Mouse (Mus musculus) forebrain, embryonic 13.5 days (tissue): ENCODE measurements around the gene Doc2b. TPM values are rescaled to one million over a fixed set of nuclear protein-coding genes. Genes with fewer than 3 reads are reported as not detected.

ENCODE experiments used
- ATAC-seq: fragments of 200-750 bp; cut with Nextera tagmentation; 2 replicates; pipeline ENCODE4 v1.8.0; 2017
- H3K27ac ChIP-seq: fragments of 300-500 bp; sonication (generic); 2 replicates; pipeline ENCODE4 v1.5.1; 2015; ENCODE audit warnings: inconsistent platforms, mild to moderate bottlenecking, moderate library complexity
- H3K27me3 ChIP-seq: fragments of 300-500 bp; sonication (generic); 2 replicates; pipeline ENCODE4 v1.6.1; 2015; ENCODE audit warnings: mild to moderate bottlenecking, inconsistent platforms
- H3K36me3 ChIP-seq: fragments of 300-500 bp; sonication (generic); 2 replicates; pipeline ENCODE4 v1.6.1; 2015; ENCODE audit warnings: mild to moderate bottlenecking, inconsistent platforms; ENCODE audit not compliant: poor library complexity, severe bottlenecking
- H3K4me1 ChIP-seq: fragments of 300-500 bp; sonication (generic); 2 replicates; pipeline ENCODE4 v1.6.1; 2015; ENCODE audit warnings: inconsistent platforms
- H3K4me2 ChIP-seq: fragments of 300-500 bp; sonication (generic); 2 replicates; pipeline ENCODE4 v1.6.1; 2015; ENCODE audit warnings: inconsistent platforms, mild to moderate bottlenecking, moderate library complexity
- H3K4me3 ChIP-seq: fragments of 300-500 bp; sonication (generic); 2 replicates; pipeline ENCODE4 v1.5.1; 2015; ENCODE audit warnings: mild to moderate bottlenecking, inconsistent platforms
- H3K9ac ChIP-seq: fragments of 300-500 bp; sonication (generic); 2 replicates; pipeline ENCODE4 v1.6.1; 2015; ENCODE audit warnings: mild to moderate bottlenecking, inconsistent platforms
- H3K9me3 ChIP-seq: fragments of 300-500 bp; sonication (generic); replicated peaks from 2 replicates; pipeline ENCODE4 v1.6.1; 2016; ENCODE audit warnings: inconsistent platforms
- WGBS: fragments of 180-500 bp; shearing (Covaris S2); methylation state at CpG from one replicate; pipeline ENCODE4 v1.1.7; 2015; 5-methylcytosine and 5-hydroxymethylcytosine counted together
- polyA plus RNA-seq: library from polyadenylated mRNA; unstranded; fragments of >200 nt; fragmentation: Nextera tagmentation; extraction: Ambion mirVana; gene quantifications from 2 replicates; pipeline ENCODE4 v1.2.1, GENCODE M21; 2015

The Doc2b gene
- polyA plus RNA-seq, 1 experiment from 2014 or later, result 0.92 TPM

DNA sequence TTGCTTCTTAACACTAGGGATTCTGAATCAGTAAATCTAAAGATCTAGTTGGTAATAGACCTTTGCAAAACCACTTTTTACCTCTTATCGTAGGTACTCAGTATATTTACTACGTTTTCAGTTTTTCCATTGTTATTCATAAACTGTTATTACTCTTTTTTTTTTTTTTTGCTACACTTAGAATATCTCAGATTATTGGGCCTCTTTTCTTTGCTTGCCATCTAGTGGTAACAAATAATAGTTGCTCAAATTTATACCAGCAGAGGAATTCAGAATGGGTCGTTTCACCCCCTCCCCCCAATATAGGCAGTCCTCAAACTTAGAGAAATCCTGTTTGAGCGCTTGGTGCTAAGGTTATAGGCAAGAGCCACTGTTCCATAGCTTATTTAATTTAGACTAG, 44.8 kb downstream of the Doc2b start:
- no peak overlapping the region for H3K9ac ChIP-seq
- H3K36me3 ChIP-seq, result peaks cover 23% of the 10 kb centered on the region
- H3K4me2 ChIP-seq, result no peak overlapping the region
- no peak for ATAC-seq
- no peaks in the 10 kb centered on the region for H3K27me3 ChIP-seq
- WGBS, result 80% methylated on average over 4 of the region's 4 CpGs
- peaks cover 31% of the 10 kb centered on the region for H3K4me1 ChIP-seq
- H3K4me3 ChIP-seq, result no peak overlapping the region
- no peak overlapping the region for H3K27ac ChIP-seq
- H3K9me3 ChIP-seq, result no peaks in the 10 kb centered on the region

DNA sequence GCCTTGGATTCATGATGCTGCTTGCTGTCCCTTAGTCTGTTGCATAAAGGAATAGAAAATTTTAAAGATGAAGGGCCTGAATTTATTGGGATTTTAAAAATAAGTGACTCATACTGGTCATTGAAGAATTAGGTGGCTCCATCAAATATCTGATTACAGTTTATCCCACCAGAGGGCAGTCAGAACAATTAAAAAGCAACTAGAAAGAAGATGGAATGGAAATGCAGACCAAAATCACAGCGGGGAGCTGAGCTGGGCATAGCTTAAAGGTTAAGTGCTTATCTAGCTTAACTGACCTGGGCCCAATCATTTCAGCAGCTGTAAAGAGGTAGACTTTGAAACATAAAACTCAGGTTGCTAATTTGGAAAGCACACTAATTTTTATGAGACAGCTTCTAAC, 45.3 kb downstream of the Doc2b start:
- H3K4me1 ChIP-seq, result peaks cover 31% of the 10 kb centered on the region
- 78% methylated on average over 1 of the region's 1 CpGs for WGBS

DNA sequence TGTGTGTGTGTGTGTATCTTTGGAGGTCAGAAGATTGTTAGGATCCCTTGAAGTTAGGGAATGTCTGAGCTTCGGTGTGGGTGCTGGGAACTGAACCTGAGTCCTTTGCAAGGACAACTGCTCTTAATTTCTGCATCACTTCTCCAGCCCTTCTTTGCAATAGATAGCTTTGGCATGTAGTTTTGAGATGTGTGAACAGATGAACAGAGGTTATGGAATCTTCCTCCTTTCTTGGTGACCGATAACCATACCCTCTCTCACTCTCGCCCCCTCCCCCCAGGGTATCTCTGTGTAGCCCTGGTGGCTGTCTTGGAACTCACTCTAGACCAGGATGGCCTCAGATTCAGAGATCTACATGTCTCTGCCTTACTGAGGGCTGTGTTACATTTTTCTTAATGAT, 51.1 kb downstream of the Doc2b start:
- ATAC-seq, result no peak
- 94% methylated on average over 3 of the region's 3 CpGs for WGBS

More for the DNA sequence above, 45.3 kb downstream of the Doc2b start:
- no peaks in the 10 kb centered on the region for H3K9me3 ChIP-seq
- no peak overlapping the region for H3K4me3 ChIP-seq
- no peak overlapping the region for H3K9ac ChIP-seq
- no peak overlapping the region for H3K27ac ChIP-seq
- peaks cover 19% of the 10 kb centered on the region for H3K36me3 ChIP-seq
- H3K27me3 ChIP-seq, result no peaks in the 10 kb centered on the region
- H3K4me2 ChIP-seq, result no peak overlapping the region
- ATAC-seq, result no peak

DNA sequence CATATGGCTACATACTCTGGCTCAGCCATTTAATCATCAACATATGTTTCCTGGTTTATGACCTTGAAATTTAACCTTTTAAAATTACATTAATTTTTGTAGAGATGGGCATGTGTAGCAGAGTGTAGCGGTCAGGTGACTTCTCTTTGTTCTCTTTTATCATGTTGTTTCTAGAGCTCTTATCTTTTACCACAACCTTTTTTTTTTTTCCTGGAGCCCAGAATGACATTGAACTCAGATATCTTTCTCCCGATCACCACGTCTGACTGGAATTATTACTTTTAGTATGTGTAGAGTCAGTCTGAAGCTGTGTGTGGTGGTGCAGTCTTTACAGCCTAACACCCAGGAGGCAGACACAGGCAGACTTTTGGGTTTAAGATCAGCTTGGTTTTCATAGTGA, 54.2 kb downstream of the Doc2b start:
- peaks cover 33% of the 10 kb centered on the region for H3K4me1 ChIP-seq
- no peak for ATAC-seq
- WGBS, result 88% methylated on average over 3 of the region's 3 CpGs
- H3K36me3 ChIP-seq, result peaks cover 35% of the 10 kb centered on the region
- no peaks in the 10 kb centered on the region for H3K9me3 ChIP-seq
- H3K27me3 ChIP-seq, result no peaks in the 10 kb centered on the region
- H3K27ac ChIP-seq, result no peak overlapping the region
- no peak overlapping the region for H3K4me2 ChIP-seq
- H3K9ac ChIP-seq, result no peak overlapping the region
- H3K4me3 ChIP-seq, result no peak overlapping the region

More for the DNA sequence above, 51.1 kb downstream of the Doc2b start:
- H3K9ac ChIP-seq, result no peak overlapping the region
- H3K27me3 ChIP-seq, result no peaks in the 10 kb centered on the region
- H3K4me2 ChIP-seq, result no peak overlapping the region
- H3K27ac ChIP-seq, result no peak overlapping the region
- no peaks in the 10 kb centered on the region for H3K9me3 ChIP-seq
- peaks cover 14% of the 10 kb centered on the region for H3K36me3 ChIP-seq
- no peak overlapping the region for H3K4me3 ChIP-seq
- H3K4me1 ChIP-seq, result peaks cover 36% of the 10 kb centered on the region

DNA sequence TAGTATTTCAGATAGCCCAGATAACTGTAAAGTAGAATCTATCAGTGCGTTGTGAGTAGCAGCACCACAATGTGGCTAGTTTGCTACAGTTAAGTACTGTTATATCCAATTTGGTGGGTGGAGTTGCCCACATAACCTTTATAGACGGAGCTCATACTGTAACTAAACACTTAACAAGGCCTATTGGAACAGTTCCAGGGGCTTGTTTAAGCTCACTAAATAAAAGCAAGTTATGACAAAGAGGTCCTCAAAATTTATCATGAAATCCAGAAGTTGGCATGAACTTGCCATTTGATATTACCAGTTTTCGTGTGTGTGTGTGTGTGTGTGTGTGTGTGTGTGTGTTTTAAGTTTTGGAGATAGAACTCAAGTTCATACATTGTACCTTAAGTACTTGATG, 55.6 kb downstream of the Doc2b start:
- no peaks in the 10 kb centered on the region for H3K27me3 ChIP-seq
- ATAC-seq, result no peak
- no peak overlapping the region for H3K27ac ChIP-seq
- WGBS, result 72% methylated on average over 3 of the region's 3 CpGs
- no peak overlapping the region for H3K4me3 ChIP-seq
- H3K9ac ChIP-seq, result no peak overlapping the region
- H3K9me3 ChIP-seq, result no peaks in the 10 kb centered on the region
- peaks cover 35% of the 10 kb centered on the region for H3K36me3 ChIP-seq
- peaks cover 45% of the 10 kb centered on the region for H3K4me1 ChIP-seq
- no peak overlapping the region for H3K4me2 ChIP-seq

DNA sequence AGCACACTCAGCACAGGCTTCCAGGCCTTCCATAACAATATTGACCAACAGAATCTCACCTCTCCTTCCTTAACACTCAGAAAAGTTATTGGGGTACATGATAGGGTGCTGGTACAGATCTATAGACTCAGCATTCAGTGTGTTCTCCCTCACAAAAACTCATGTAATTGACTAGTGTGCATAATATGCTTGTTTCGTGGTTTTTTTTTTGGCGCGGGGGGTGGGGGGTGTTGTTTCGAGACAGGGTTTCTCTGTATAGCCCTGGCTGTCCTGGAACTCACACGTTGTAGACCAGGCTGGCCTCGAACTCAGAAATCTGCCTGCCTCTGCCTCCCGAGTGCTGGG, 57.4 kb downstream of the Doc2b start:
- H3K9me3 ChIP-seq, result no peaks in the 10 kb centered on the region
- H3K36me3 ChIP-seq, result peaks cover 28% of the 10 kb centered on the region
- no peak overlapping the region for H3K27ac ChIP-seq
- no peak overlapping the region for H3K4me2 ChIP-seq
- ATAC-seq, result no peak
- WGBS, result 97% methylated on average over 7 of the region's 7 CpGs
- no peak overlapping the region for H3K9ac ChIP-seq
- H3K27me3 ChIP-seq, result no peaks in the 10 kb centered on the region
- no peak overlapping the region for H3K4me3 ChIP-seq
- H3K4me1 ChIP-seq, result peaks cover 52% of the 10 kb centered on the region

DNA sequence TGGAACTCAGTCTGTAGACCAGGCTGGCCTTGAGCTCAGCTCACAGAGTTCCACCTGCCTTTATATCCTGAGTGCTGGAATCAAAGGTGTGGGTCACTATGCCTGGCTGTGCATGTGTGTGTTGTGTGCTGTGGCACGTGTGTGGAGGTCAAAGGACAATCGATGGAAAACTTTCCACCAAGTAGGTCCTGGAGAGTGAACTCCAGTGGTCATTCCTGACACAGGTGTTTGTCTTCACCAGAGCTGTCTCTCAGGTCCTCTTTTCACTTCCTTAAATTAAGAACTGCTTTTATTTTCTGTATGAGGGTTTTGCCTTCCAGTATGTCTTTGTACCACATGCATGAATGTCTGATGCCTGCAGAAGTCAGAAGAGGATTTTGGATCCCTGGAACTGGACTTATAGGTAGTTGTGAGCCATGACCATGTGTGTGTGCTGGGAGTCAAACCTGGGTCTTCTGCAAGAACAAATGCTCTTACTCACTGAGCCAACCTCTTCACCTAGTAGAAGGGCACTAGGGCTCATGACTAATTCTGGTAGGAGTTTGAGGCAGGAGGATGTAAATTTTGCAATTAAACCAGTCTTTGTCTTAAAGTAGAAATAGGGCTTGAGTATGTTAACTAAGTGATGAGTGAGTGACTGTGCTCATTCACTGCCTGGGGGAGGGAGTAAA, 57.9 kb downstream of the Doc2b start:
- Histone ChIP-seq H3K27ac (no peak overlapping the region), H3K9me3 (no peaks in the 10 kb centered on the region), H3K27me3 (no peaks in the 10 kb centered on the region), H3K9ac (no peak overlapping the region), H3K4me2 (peak overlapping the region; percentile 13; the same call in 1 of the 2 replicates), H3K4me1 (peaks cover 52% of the 10 kb centered on the region), H3K36me3 (peaks cover 23% of the 10 kb centered on the region), H3K4me3 (no peak overlapping the region)
- ATAC-seq, result no peak
- WGBS, result 83% methylated on average over 2 of the region's 2 CpGs

DNA sequence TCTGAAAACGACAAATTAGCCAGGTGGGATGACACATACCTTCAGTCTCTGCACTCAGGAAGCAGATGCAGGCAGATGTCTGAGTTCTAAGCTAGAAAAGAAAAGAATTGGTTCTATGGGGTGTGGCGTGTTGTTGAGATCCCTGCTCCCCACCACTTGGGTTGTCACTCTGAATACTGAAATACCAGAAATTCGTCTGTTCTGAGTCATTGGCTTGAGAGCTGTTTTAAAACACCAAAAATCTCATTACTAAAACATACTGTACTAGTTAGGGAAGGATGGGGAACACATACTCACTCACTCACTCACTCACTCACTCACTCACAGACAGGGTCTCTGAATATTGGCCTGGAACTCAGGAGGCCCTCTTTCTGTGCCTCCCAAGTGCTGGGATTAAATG, 58.9 kb downstream of the Doc2b start:
- Histone ChIP-seq H3K9ac (peak overlapping the region; percentile 43; the same call in 1 of the 2 replicates), H3K36me3 (peaks cover 21% of the 10 kb centered on the region), H3K4me1 (peaks cover 55% of the 10 kb centered on the region), H3K4me2 (peak overlapping the region; percentile 75), H3K9me3 (no peaks in the 10 kb centered on the region), H3K4me3 (peak overlapping the region; percentile 15; the same call in 1 of the 2 replicates), H3K27me3 (no peaks in the 10 kb centered on the region), H3K27ac (no peak overlapping the region)
- WGBS, result 68% methylated on average over 3 of the region's 3 CpGs
- ATAC-seq, result no peak

DNA sequence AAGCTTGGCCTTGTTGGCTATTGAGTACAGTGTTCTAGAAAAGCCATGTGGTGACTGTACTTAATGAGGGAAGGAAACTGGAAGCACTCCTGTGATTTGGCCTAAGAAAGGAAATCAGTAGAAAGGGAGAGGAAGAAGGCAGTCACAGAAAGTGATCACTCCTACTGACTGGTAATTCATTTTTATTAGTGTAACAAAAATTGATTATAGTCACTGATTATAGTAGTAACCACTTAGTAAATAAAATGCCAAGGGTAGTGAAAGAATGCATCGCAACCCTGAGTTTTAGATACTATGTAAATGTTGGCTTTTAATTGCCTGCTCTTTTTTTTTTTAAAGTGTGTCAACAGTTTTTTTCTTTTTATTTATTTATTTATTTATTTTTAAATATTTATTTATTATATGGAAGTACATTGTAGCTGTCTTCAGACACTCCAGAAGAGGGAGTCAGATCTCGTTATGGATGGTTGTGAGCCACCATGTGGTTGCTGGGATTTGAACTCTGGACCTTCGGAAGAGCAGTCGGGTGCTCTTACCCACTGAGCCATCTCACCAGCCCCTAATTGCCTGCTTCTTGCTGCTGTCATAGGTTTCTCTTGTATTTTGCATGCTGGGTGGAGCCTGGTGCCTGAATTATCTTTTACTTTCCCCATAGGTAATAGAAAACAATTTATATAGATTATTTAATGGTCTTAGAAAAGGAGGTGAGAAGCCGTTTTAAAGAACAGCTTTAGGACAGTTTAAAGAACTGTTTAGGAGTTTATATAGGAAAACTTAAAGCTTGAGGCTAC, 60.2 kb downstream of the Doc2b start:
- Histone ChIP-seq H3K36me3 (peaks cover 21% of the 10 kb centered on the region), H3K27me3 (no peaks in the 10 kb centered on the region), H3K4me1 (peaks cover 49% of the 10 kb centered on the region), H3K9ac (no peak overlapping the region; the same call in 1 of the 2 replicates), H3K27ac (no peak overlapping the region), H3K4me3 (peak overlapping the region; percentile 87), H3K9me3 (no peaks in the 10 kb centered on the region), H3K4me2 (peak overlapping the region; percentile 75)
- 81% methylated on average over 5 of the region's 5 CpGs for WGBS
- no peak for ATAC-seq

DNA sequence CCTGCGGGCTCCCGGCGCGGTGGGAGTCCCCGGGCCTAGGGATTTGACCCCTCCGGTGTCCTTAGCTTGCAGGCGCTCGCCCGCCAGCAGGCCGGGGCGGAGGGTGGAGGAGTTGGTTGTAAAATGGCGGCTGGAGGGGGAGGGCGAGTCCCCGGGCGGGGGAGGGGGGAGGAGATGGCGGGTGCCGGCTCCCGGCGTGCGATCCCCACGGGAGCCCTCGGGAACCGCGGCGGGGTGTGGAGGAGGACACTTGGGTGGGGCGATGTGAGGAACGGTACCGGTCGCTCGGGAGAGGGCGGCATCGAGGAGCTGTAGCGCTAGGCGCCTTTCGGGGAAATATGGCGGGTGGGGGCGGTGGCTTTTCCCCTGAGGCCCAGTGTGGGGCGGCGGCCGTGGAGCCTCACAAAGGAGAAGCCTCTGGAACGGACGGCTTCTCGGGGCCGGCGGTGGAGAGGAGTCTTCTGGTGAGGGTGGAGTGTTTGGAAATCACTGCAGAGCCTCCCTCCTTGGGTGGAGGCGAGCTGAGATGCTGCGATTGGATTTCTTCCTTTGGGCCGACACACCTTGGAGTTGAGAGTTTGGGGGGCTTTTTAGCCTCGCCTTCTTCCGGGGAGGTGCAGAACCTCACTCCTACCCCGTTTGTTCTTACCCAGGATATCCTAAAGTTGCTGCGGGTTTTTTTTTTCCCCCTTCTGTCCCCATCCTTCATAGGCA, 62.5 kb downstream of the Doc2b start:
- H3K9ac ChIP-seq, result peak overlapping the region; percentile 99
- H3K9me3 ChIP-seq, result no peaks in the 10 kb centered on the region
- H3K36me3 ChIP-seq, result peaks cover 8% of the 10 kb centered on the region
- peak overlapping the region; percentile 99 for H3K27ac ChIP-seq
- peak overlapping the region; percentile 75 for H3K4me2 ChIP-seq
- peak; percentile 64 for ATAC-seq
- H3K4me3 ChIP-seq, result peak overlapping the region; percentile 87
- under 1% methylated on average over 45 of the region's 52 CpGs for WGBS
- no peaks in the 10 kb centered on the region for H3K27me3 ChIP-seq
- H3K4me1 ChIP-seq, result peaks cover 40% of the 10 kb centered on the region

DNA sequence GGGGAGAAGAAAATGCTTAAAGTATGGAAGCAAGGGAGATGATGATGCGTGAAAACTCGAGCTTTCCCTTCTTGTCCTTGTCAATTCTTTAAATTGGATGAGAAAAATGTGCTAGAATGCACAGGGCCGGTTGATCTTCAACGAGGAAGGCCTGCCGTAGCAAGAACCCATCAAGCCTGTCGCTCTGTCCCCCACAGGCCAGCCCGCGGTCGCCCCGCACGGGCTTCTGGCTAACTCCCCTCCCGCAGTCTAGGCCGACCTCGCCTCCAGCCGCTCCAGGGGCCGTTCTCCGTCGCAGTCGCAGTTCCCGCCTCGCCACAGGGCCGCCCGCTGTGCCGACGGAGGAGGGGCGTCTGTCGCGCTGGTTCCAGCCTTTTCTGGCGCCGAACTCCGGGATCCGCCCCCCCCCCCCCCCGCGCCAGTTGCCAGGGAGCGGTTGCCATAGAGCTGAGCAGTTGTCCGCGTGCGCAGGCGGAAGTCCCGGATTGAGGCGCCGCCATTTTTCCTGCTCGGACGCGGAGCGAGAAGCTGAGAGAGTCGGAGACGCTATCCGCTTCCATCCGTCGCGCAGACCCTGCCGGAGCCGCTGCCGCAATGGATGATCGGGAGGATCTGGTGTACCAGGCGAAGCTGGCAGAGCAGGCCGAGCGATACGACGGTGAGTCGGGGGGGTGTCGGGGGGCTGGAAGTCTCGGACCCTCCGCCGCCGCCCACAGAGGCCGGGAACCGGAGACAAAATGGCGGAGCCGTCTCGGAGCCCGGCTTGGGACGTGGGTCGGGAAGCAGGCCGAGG, 63.2 kb downstream of the Doc2b start, which contains the start of gene Ywhae:
TSS of gene Ywhae (plus strand) at position 436 of the 793 bp plus-strand sequence.
- peaks cover under 1% of the 10 kb centered on the region; the same call in 1 of the 2 replicates for H3K36me3 ChIP-seq
- peak within 1 kb of the TSS; percentile 75 for H3K4me2 ChIP-seq
- H3K9me3 ChIP-seq, result no peaks in the 10 kb centered on the region
- peak within 1 kb of the TSS; percentile 99 for H3K27ac ChIP-seq
- H3K4me1 ChIP-seq, result peaks cover 38% of the 10 kb centered on the region
- H3K4me3 ChIP-seq, result peak within 1 kb of the TSS; percentile 87
- under 1% methylated on average over 57 of the region's 76 CpGs for WGBS
- peak within 1 kb of the TSS; percentile 99 for H3K9ac ChIP-seq
- H3K27me3 ChIP-seq, result no peaks in the 10 kb centered on the region
- ATAC-seq, result peak; percentile 94
